Comparison of ENCODE assay signal across 15 mouse cellular contexts in the genomic region with DNA sequence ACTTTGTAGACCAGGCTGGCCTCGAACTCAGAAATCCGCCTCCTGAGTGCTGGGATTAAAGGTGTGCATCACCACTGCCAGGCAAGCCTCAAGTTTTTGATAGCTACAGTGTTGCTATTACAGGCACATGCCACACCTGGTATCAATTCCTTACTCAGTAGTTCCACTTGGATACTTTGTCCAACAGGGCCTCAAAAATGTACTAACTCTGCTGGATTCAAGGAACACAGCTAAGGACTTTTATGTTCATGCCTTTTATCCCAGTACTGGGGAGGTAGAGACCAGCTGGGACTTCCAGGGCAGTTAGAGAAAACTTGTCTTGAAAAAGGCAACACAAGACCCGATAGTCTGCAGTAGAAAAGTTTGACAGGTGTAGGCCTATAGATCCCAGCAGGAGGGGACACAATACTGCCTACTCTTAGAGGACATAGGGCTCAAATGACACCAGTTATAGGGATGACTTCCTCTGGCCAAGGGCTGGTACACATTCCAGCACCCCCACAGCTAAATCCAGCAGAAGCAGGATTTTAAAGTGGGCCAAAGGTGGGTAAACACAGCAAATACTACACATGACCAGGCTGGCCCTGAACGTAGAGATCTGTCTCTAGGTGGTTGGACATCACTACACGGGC. TPM values are rescaled to one million over a fixed set of nuclear protein-coding genes. Genes with fewer than 3 reads are reported as not detected.
DNase-seq lines count a peak whose midpoint lies in the region; ATAC-seq and TF ChIP-seq lines count a peak whose summit lies in the region.
"Had no signal": no experiment of that assay in that cellular context is flagged by ENCODE, and none has a peak within 500 bp of the region (broad histone marks: within the 10 kb centered on the region; RNA-seq: fewer than 3 reads in every experiment).

No protein-coding gene starts in this region.

- TF ChIP-seq CTCF in liver, postnatal 0 days (IDR thresholded peaks at IDR 0.05; ENCODE audit: low read depth) = no peak
- no peak for TF ChIP-seq CTCF in layer of hippocampus, adult 2 months (conservative IDR thresholded peaks at IDR 0.05)

- H3K9me3 ChIP-seq in embryonic facial prominence, embryonic 12.5 days = no peaks in the 10 kb centered on the region
- no peaks in the 10 kb centered on the region for H3K9me3 ChIP-seq in embryonic facial prominence, embryonic 10.5 days
- no peaks in the 10 kb centered on the region for H3K9me3 ChIP-seq in limb, embryonic 11.5 days (ENCODE audit: control insufficient read depth, low read length)
- no peaks in the 10 kb centered on the region for H3K9me3 ChIP-seq in limb, embryonic 10.5 days (replicated peaks)
- no peaks in the 10 kb centered on the region for H3K9me3 ChIP-seq in embryonic facial prominence, embryonic 14.5 days (ENCODE audit: control insufficient read depth, low read length)
- no peaks in the 10 kb centered on the region for H3K9me3 ChIP-seq in liver, postnatal 0 days (ENCODE audit: low read length)
- H3K9me3 ChIP-seq: limb, embryonic 15.5 days had no signal

- H3K4me1 ChIP-seq in embryonic facial prominence, embryonic 12.5 days = peaks cover 13% of the 10 kb centered on the region
- H3K4me1 ChIP-seq in embryonic facial prominence, embryonic 10.5 days = peaks cover 27% of the 10 kb centered on the region
- peaks cover 11% of the 10 kb centered on the region; the same call in 1 of the 2 replicates for H3K4me1 ChIP-seq in limb, embryonic 11.5 days (ENCODE audit: control insufficient read depth, insufficient read depth, low read length)
- peaks cover 14% of the 10 kb centered on the region for H3K4me1 ChIP-seq in limb, embryonic 10.5 days
- H3K4me1 ChIP-seq in embryonic facial prominence, embryonic 14.5 days (ENCODE audit: control insufficient read depth, insufficient read depth, low read length) = peaks cover 11% of the 10 kb centered on the region
- peaks cover 10% of the 10 kb centered on the region for H3K4me1 ChIP-seq in liver, postnatal 0 days (ENCODE audit: insufficient read depth)

- no peak overlapping the region for H3K4me3 ChIP-seq in embryonic facial prominence, embryonic 12.5 days
- H3K4me3 ChIP-seq in embryonic facial prominence, embryonic 10.5 days = no peak overlapping the region; the same call in 1 of the 2 replicates
- no peak overlapping the region for H3K4me3 ChIP-seq in limb, embryonic 11.5 days (ENCODE audit: low read depth, low read length)
- H3K4me3 ChIP-seq in limb, embryonic 10.5 days = no peak overlapping the region
- no peak overlapping the region for H3K4me3 ChIP-seq in embryonic facial prominence, embryonic 14.5 days (ENCODE audit: low read depth, low read length)
- H3K4me3 ChIP-seq in liver, postnatal 0 days (ENCODE audit: low read depth, low read length) = no peak overlapping the region
- no peak overlapping the region for H3K4me3 ChIP-seq in layer of hippocampus, adult 2 months
- H3K4me3 ChIP-seq: limb, embryonic 15.5 days had no signal

- H3K9ac ChIP-seq in embryonic facial prominence, embryonic 12.5 days = no peak overlapping the region
- H3K9ac ChIP-seq in limb, embryonic 11.5 days (ENCODE audit: low read length) = no peak overlapping the region
- no peak overlapping the region for H3K9ac ChIP-seq in embryonic facial prominence, embryonic 14.5 days (ENCODE audit: low read depth, low read length)
- H3K9ac ChIP-seq in liver, postnatal 0 days (replicated peaks) = no peak overlapping the region
- H3K9ac ChIP-seq: limb, embryonic 15.5 days had no signal

- H3K36me3 ChIP-seq in embryonic facial prominence, embryonic 12.5 days = peaks cover 48% of the 10 kb centered on the region
- H3K36me3 ChIP-seq in embryonic facial prominence, embryonic 10.5 days (replicated peaks) = peaks cover 70% of the 10 kb centered on the region
- peaks cover 38% of the 10 kb centered on the region for H3K36me3 ChIP-seq in limb, embryonic 11.5 days (ENCODE audit: control insufficient read depth, insufficient read depth, low read length)
- peaks cover 67% of the 10 kb centered on the region for H3K36me3 ChIP-seq in limb, embryonic 10.5 days
- peaks cover 60% of the 10 kb centered on the region for H3K36me3 ChIP-seq in embryonic facial prominence, embryonic 14.5 days (ENCODE audit: control insufficient read depth, insufficient read depth, low read length)
- H3K36me3 ChIP-seq in liver, postnatal 0 days (replicated peaks; ENCODE audit: insufficient read depth, low read length) = peaks cover 43% of the 10 kb centered on the region

- no peak overlapping the region for H3K27ac ChIP-seq in embryonic facial prominence, embryonic 12.5 days
- H3K27ac ChIP-seq in embryonic facial prominence, embryonic 10.5 days (replicated peaks) = no peak overlapping the region
- no peak overlapping the region for H3K27ac ChIP-seq in limb, embryonic 11.5 days (replicated peaks; ENCODE audit: low read depth, low read length)
- H3K27ac ChIP-seq in limb, embryonic 10.5 days = no peak overlapping the region
- no peak overlapping the region; the same call in 1 of the 2 replicates for H3K27ac ChIP-seq in embryonic facial prominence, embryonic 14.5 days (replicated peaks; ENCODE audit: low read depth, low read length)
- H3K27ac ChIP-seq in liver, postnatal 0 days (ENCODE audit: low read depth) = peak overlapping the region; percentile 44
- no peak overlapping the region for H3K27ac ChIP-seq in layer of hippocampus, adult 2 months
- H3K27ac ChIP-seq: limb, embryonic 15.5 days had no signal

- H3K4me2 ChIP-seq in embryonic facial prominence, embryonic 12.5 days (replicated peaks) = no peak overlapping the region
- H3K4me2 ChIP-seq in limb, embryonic 11.5 days (ENCODE audit: low read depth, severe bottlenecking) = no peak overlapping the region
- H3K4me2 ChIP-seq in embryonic facial prominence, embryonic 14.5 days (ENCODE audit: low read depth, low read length) = no peak overlapping the region
- H3K4me2 ChIP-seq in liver, postnatal 0 days (ENCODE audit: low read depth, low read length) = no peak overlapping the region
- H3K4me2 ChIP-seq: limb, embryonic 15.5 days had no signal

- H3K27me3 ChIP-seq in embryonic facial prominence, embryonic 12.5 days = no peaks in the 10 kb centered on the region
- no peaks in the 10 kb centered on the region for H3K27me3 ChIP-seq in embryonic facial prominence, embryonic 10.5 days (replicated peaks; ENCODE audit: low read depth, poor library complexity, severe bottlenecking)
- H3K27me3 ChIP-seq in limb, embryonic 11.5 days (ENCODE audit: control insufficient read depth, insufficient read depth, low read length) = no peaks in the 10 kb centered on the region
- no peaks in the 10 kb centered on the region for H3K27me3 ChIP-seq in limb, embryonic 10.5 days (ENCODE audit: low read depth, poor library complexity, severe bottlenecking)
- H3K27me3 ChIP-seq in embryonic facial prominence, embryonic 14.5 days (replicated peaks; ENCODE audit: control insufficient read depth, insufficient read depth, low read length) = no peaks in the 10 kb centered on the region
- H3K27me3 ChIP-seq in liver, postnatal 0 days (ENCODE audit: insufficient read depth, low read length) = no peaks in the 10 kb centered on the region
- H3K27me3 ChIP-seq: limb, embryonic 15.5 days; Patski had no signal

- DNase-seq in embryonic facial prominence, embryonic 10.5 days (ENCODE audit: low spot score) = no peak
- peak; percentile 24 for DNase-seq in limb, embryonic 11.5 days (ENCODE audit: low spot score)
- no peak for DNase-seq in limb, embryonic 10.5 days (ENCODE audit: low spot score)
- no peak for DNase-seq in embryonic facial prominence, embryonic 14.5 days (ENCODE audit: low spot score)
- peak; percentile 31 for DNase-seq in liver, postnatal 0 days
- no peak for DNase-seq in layer of hippocampus, adult 2 months (ENCODE audit: low spot score in 2 of 2)
- no peak for DNase-seq in spleen, adult 12 weeks (ENCODE audit: low spot score)
- DNase-seq: adrenal gland, postnatal 25 days; layer of hippocampus, adult 9-11 months; right cerebral cortex, postnatal 14 days had no signal

- ATAC-seq in embryonic facial prominence, embryonic 12.5 days (ENCODE audit: insufficient number of reproducible peaks, insufficient read depth, low FRiP score, low TSS enrichment) = 0 out of 2 replicates have a peak, but pooled peaks have one; percentile 29
- peak; percentile 44; the same call in 1 of the 2 replicates for ATAC-seq in limb, embryonic 11.5 days (ENCODE audit: insufficient number of reproducible peaks, low FRiP score, low TSS enrichment, low read depth)
- 0 out of 2 replicates have a peak, but pooled peaks have one; percentile 7 for ATAC-seq in embryonic facial prominence, embryonic 14.5 days (ENCODE audit: low read depth)
- peak; percentile 61 for ATAC-seq in liver, postnatal 0 days
- ATAC-seq: Patski had no signal

- no peak for TF ChIP-seq EP300 in liver, postnatal 0 days (IDR thresholded peaks at IDR 0.05; ENCODE audit: low read depth)

- WGBS in embryonic facial prominence, embryonic 12.5 days = 55% methylated on average over 5 of the region's 5 CpGs
- WGBS in embryonic facial prominence, embryonic 10.5 days = 58% methylated on average over 5 of the region's 5 CpGs
- 61% methylated on average over 5 of the region's 5 CpGs for WGBS in limb, embryonic 11.5 days
- WGBS in limb, embryonic 10.5 days = 60% methylated on average over 5 of the region's 5 CpGs
- WGBS in embryonic facial prominence, embryonic 14.5 days = 62% methylated on average over 5 of the region's 5 CpGs
- WGBS in liver, postnatal 0 days (ENCODE audit: insufficient replicate concordance) = 75% methylated on average over 5 of the region's 5 CpGs

RNA-seq across cellular contexts. Expression of a gene that starts 0.9 kb away (rescaled TPM):
- polyA plus RNA-seq in embryonic facial prominence, embryonic 12.5 days (2016; fragmentation: Nextera tagmentation; extraction: Ambion mirVana) = 0.39 TPM in 1 of 2 replicates, not detected in the other
- 0.85 and 1.1 TPM in 2 replicates for polyA plus RNA-seq in embryonic facial prominence, embryonic 10.5 days (2016; fragmentation: Nextera tagmentation; extraction: Ambion mirVana)
- not detected in 2 replicates for polyA plus RNA-seq in limb, embryonic 11.5 days (2014; fragmentation: Nextera tagmentation; extraction: Ambion mirVana)
- 0.43 and 0.74 TPM in 2 replicates for polyA plus RNA-seq in limb, embryonic 10.5 days (2016; fragmentation: Nextera tagmentation; extraction: Ambion mirVana)
- not detected in 2 replicates for polyA plus RNA-seq in embryonic facial prominence, embryonic 14.5 days (2014; fragmentation: Nextera tagmentation; extraction: Ambion mirVana)
- polyA plus RNA-seq in liver, postnatal 0 days (2015; fragmentation: Nextera tagmentation; extraction: Ambion mirVana) = not detected in 2 replicates
- total RNA-seq in layer of hippocampus, adult 2 months (2021) = 1 to 10 TPM; 1.3 to 2.4 TPM
- total RNA-seq: adrenal gland, postnatal 25 days; heart, adult 8-10 months; hematopoietic stem cell, adult 5-6 weeks had no signal

RNA-seq across cellular contexts. Expression of a gene that starts 5.6 kb away (rescaled TPM):
- polyA plus RNA-seq in embryonic facial prominence, embryonic 12.5 days (2016; fragmentation: Nextera tagmentation; extraction: Ambion mirVana) = 474 and 481 TPM in 2 replicates
- polyA plus RNA-seq in embryonic facial prominence, embryonic 10.5 days (2016; fragmentation: Nextera tagmentation; extraction: Ambion mirVana) = 481 and 487 TPM in 2 replicates
- 576 and 600 TPM in 2 replicates for polyA plus RNA-seq in limb, embryonic 11.5 days (2014; fragmentation: Nextera tagmentation; extraction: Ambion mirVana)
- 449 and 506 TPM in 2 replicates for polyA plus RNA-seq in limb, embryonic 10.5 days (2016; fragmentation: Nextera tagmentation; extraction: Ambion mirVana)
- 712 and 810 TPM in 2 replicates for polyA plus RNA-seq in embryonic facial prominence, embryonic 14.5 days (2014; fragmentation: Nextera tagmentation; extraction: Ambion mirVana)
- polyA plus RNA-seq in liver, postnatal 0 days (2015; fragmentation: Nextera tagmentation; extraction: Ambion mirVana) = 409 and 433 TPM in 2 replicates
- total RNA-seq in layer of hippocampus, adult 2 months (2021) = 100 to 1,000 TPM; 361 to 374 TPM

RNA-seq across cellular contexts. Expression of a gene that starts 10.3 kb away (rescaled TPM):
- polyA plus RNA-seq in embryonic facial prominence, embryonic 12.5 days (2016; fragmentation: Nextera tagmentation; extraction: Ambion mirVana) = 23.1 and 24.8 TPM in 2 replicates
- polyA plus RNA-seq in embryonic facial prominence, embryonic 10.5 days (2016; fragmentation: Nextera tagmentation; extraction: Ambion mirVana) = 22.0 and 24.2 TPM in 2 replicates
- 15.4 and 18.3 TPM in 2 replicates for polyA plus RNA-seq in limb, embryonic 11.5 days (2014; fragmentation: Nextera tagmentation; extraction: Ambion mirVana)
- polyA plus RNA-seq in limb, embryonic 10.5 days (2016; fragmentation: Nextera tagmentation; extraction: Ambion mirVana) = 17.8 and 21.6 TPM in 2 replicates
- 10.3 and 11.8 TPM in 2 replicates for polyA plus RNA-seq in embryonic facial prominence, embryonic 14.5 days (2014; fragmentation: Nextera tagmentation; extraction: Ambion mirVana)
- 5.5 and 5.8 TPM in 2 replicates for polyA plus RNA-seq in liver, postnatal 0 days (2015; fragmentation: Nextera tagmentation; extraction: Ambion mirVana)
- 10 to 100 TPM; 20.1 to 20.6 TPM for total RNA-seq in layer of hippocampus, adult 2 months (2021)

RNA-seq across cellular contexts. Expression of a gene that starts 22.2 kb away (rescaled TPM):
- 117 and 125 TPM in 2 replicates for polyA plus RNA-seq in embryonic facial prominence, embryonic 12.5 days (2016; fragmentation: Nextera tagmentation; extraction: Ambion mirVana)
- polyA plus RNA-seq in embryonic facial prominence, embryonic 10.5 days (2016; fragmentation: Nextera tagmentation; extraction: Ambion mirVana) = 90.5 and 98.7 TPM in 2 replicates
- 79.9 and 80.5 TPM in 2 replicates for polyA plus RNA-seq in limb, embryonic 11.5 days (2014; fragmentation: Nextera tagmentation; extraction: Ambion mirVana)
- polyA plus RNA-seq in limb, embryonic 10.5 days (2016; fragmentation: Nextera tagmentation; extraction: Ambion mirVana) = 90.0 and 110 TPM in 2 replicates
- polyA plus RNA-seq in embryonic facial prominence, embryonic 14.5 days (2014; fragmentation: Nextera tagmentation; extraction: Ambion mirVana) = 88.6 and 96.3 TPM in 2 replicates
- 30.0 and 32.2 TPM in 2 replicates for polyA plus RNA-seq in liver, postnatal 0 days (2015; fragmentation: Nextera tagmentation; extraction: Ambion mirVana)
- 10 to 100 TPM; 88.1 to 91.4 TPM for total RNA-seq in layer of hippocampus, adult 2 months (2021)

RNA-seq across cellular contexts. Expression of a gene that starts 32.1 kb away (rescaled TPM):
- 2.6 and 3.0 TPM in 2 replicates for polyA plus RNA-seq in embryonic facial prominence, embryonic 12.5 days (2016; fragmentation: Nextera tagmentation; extraction: Ambion mirVana)
- 1.9 and 2.1 TPM in 2 replicates for polyA plus RNA-seq in embryonic facial prominence, embryonic 10.5 days (2016; fragmentation: Nextera tagmentation; extraction: Ambion mirVana)
- 1.9 and 2.1 TPM in 2 replicates for polyA plus RNA-seq in limb, embryonic 11.5 days (2014; fragmentation: Nextera tagmentation; extraction: Ambion mirVana)
- polyA plus RNA-seq in limb, embryonic 10.5 days (2016; fragmentation: Nextera tagmentation; extraction: Ambion mirVana) = 1.6 and 1.9 TPM in 2 replicates
- 2.2 and 2.6 TPM in 2 replicates for polyA plus RNA-seq in embryonic facial prominence, embryonic 14.5 days (2014; fragmentation: Nextera tagmentation; extraction: Ambion mirVana)
- 0.53 and 0.59 TPM in 2 replicates for polyA plus RNA-seq in liver, postnatal 0 days (2015; fragmentation: Nextera tagmentation; extraction: Ambion mirVana)
- 100 to 1,000 TPM; 106 to 109 TPM for total RNA-seq in layer of hippocampus, adult 2 months (2021)

Comparison
In these comparisons a context has a peak if more than half of its experiments do, and no peak if none do; other contexts are left out.
1. DNase-seq: peak in limb, embryonic 11.5 days (single experiment) and liver, postnatal 0 days (single experiment); none in embryonic facial prominence, embryonic 10.5 days (single experiment), limb, embryonic 10.5 days (single experiment), embryonic facial prominence, embryonic 14.5 days (single experiment), layer of hippocampus, adult 2 months (0 of 2) and spleen, adult 12 weeks (single experiment).
2. ATAC-seq: peak in every context shown above with its lines; median percentile 61 in liver, postnatal 0 days; 44 in limb, embryonic 11.5 days; 29 in embryonic facial prominence, embryonic 12.5 days; 7 in embryonic facial prominence, embryonic 14.5 days.